Mouse (Mus musculus): Measurements from ENCODE around the gene Galnt14.

GRCm38 (mm10) chr17:73571961-73572360 is 138.3 kb downstream of the Galnt14 start:
- no peak for TF ChIP-seq CTCF (IDR thresholded peaks at IDR 0.05; ENCODE audit: control insufficient read depth, insufficient read depth, insufficient read length)
- no peak for TF ChIP-seq USF1 (IDR thresholded peaks at IDR 0.05; ENCODE audit: low read depth)
- TF ChIP-seq MAX (IDR thresholded peaks at IDR 0.05) = no peak
